Mouse (Mus musculus): Measurements from ENCODE around the gene Pdhb.

Gene Pdhb

GRCm38 (mm10) chr14:8172507-8173410, at the start of gene Pdhb:
Pdhb (minus strand) TSS chr14:8173025.
- DNase-seq = peak; percentile 100

GRCm38 (mm10) chr14:8222561-8222960, 49.7 kb upstream of the Pdhb start:
- DNase-seq = peak; percentile 81 to 84

GRCm38 (mm10) chr14:8220912-8221311, 48.1 kb upstream of the Pdhb start:
- no peak for DNase-seq

GRCm38 (mm10) chr14:8220306-8220705, 47.5 kb upstream of the Pdhb start:
- DNase-seq = peak in 1 of 2 experiments; percentile 45

- DNase-seq = no peak
Measured at GRCm38 (mm10) chr14:8219876-8220275, 47.1 kb upstream of the Pdhb start.

- peak; percentile 18 to 20 for DNase-seq
Measured at GRCm38 (mm10) chr14:8218730-8219380, 46.0 kb upstream of the Pdhb start.

GRCm38 (mm10) chr14:8218238-8218637, 45.4 kb upstream of the Pdhb start:
- DNase-seq = peak in 1 of 2 experiments; percentile 13

GRCm38 (mm10) chr14:8216100-8216499, 43.3 kb upstream of the Pdhb start:
- DNase-seq = peak in 1 of 2 experiments; percentile 25

- peak; percentile 43 to 51 for DNase-seq
Measured at GRCm38 (mm10) chr14:8215208-8215778, 42.5 kb upstream of the Pdhb start.

- DNase-seq = peak; percentile 69 to 86
Measured at GRCm38 (mm10) chr14:8214299-8215207, 41.7 kb upstream of the Pdhb start.

GRCm38 (mm10) chr14:8213803-8214224, 41.0 kb upstream of the Pdhb start, which contains the start of gene Kctd6:
Kctd6 (plus strand) TSS chr14:8214140.
- DNase-seq = peak; percentile 98 to 100

- DNase-seq = no peak
Measured at GRCm38 (mm10) chr14:8212996-8213395, 40.2 kb upstream of the Pdhb start.

- no peak for DNase-seq
Measured at GRCm38 (mm10) chr14:8209896-8210295, 37.1 kb upstream of the Pdhb start.

- no peak for DNase-seq
Measured at GRCm38 (mm10) chr14:8208876-8209275, 36.1 kb upstream of the Pdhb start.

GRCm38 (mm10) chr14:8207543-8207942, 34.7 kb upstream of the Pdhb start:
- no peak for DNase-seq

- DNase-seq = no peak
Measured at GRCm38 (mm10) chr14:8207105-8207504, 34.3 kb upstream of the Pdhb start.

GRCm38 (mm10) chr14:8206179-8206910, 33.5 kb upstream of the Pdhb start:
- DNase-seq = no peak

- DNase-seq = no peak
Measured at GRCm38 (mm10) chr14:8201715-8202114, 28.9 kb upstream of the Pdhb start.

GRCm38 (mm10) chr14:8200769-8201168, 27.9 kb upstream of the Pdhb start:
- DNase-seq = no peak

- no peak for DNase-seq
Measured at GRCm38 (mm10) chr14:8192727-8193126, 19.9 kb upstream of the Pdhb start.

GRCm38 (mm10) chr14:8191331-8191965, 18.6 kb upstream of the Pdhb start:
- DNase-seq = peak in 1 of 2 experiments; percentile 14
